Mouse (Mus musculus) heart, postnatal 36 days (tissue): ENCODE measurements around the gene Gm8108. TPM values are rescaled to one million over a fixed set of nuclear protein-coding genes. Genes with fewer than 3 reads are reported as not detected.
A peak's percentile ranks its signal among the peaks of the same experiment; 100 is the strongest.
"Not testable (repeated sequence)": the region's sequence is repeated elsewhere in the genome, so short reads cannot be mapped to it uniquely, and the experiment has no call there.

Experiments used
- DNase-seq, 2 experiments: peaks; one replicate each; pipeline ENCODE4 v3.0.0; 2021 to 2022
- intact Hi-C: fragments of 180-260 bp; cut with DNase I; formaldehyde crosslinking; loops from one replicate; pipeline ENCODE4 v1.15.1; 2025
- total RNA-seq, 2 experiments: library from RNA; stranded (reverse); gene quantifications; 2 replicates each; pipeline ENCODE4 v1.2.3; 2021

Gene Gm8108
- under 1 TPM; 0.16 to 0.78 TPM for total RNA-seq

DNA sequence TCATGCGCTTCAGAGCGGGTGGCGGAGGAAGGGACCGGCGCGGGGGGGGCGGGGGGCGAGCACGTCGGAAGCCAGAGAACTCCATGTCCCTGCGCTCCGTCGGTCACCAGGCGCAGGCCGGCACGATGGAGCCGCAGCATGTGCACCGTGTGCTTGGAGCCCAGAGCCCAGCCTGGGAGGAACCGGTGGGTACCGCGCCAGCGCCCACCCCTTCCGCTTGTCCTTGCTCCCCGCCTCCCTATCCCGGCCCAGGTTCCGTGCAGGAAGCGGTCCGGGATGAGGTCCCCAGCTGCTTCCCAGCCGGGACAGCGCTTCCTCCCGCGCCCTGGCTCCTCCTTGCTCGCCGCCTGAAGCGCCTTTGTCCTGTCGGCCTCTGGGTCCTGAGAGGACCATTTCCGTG, at the start of gene Gm8108:
Gene Gm8108 (plus strand): TSS at position 101 of the 400 bp plus-strand sequence.
- peak; percentile 25 to 34 for DNase-seq
- intact Hi-C loops = not testable (repeated sequence)

DNA sequence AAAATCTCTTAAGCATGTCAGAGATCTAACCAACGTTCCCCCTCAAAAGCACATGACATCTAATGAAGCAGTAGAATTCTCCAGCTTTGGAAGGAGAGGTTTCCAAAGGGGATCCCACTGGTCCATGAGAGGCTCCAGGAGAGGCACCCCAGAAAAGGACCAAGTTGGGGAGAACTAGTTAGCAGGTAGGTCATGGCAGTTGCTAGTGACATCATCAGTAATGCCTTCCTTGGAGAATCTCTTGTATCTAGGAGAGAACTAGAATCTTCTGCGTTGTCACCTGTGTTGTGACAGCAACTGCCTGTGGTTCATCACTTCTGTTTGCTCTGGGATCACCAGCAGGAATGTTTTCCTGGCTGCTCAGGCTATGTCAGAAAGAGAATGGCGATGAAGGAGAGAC, 26.5 kb upstream of the Gm8108 start, which contains the start of gene Gm3115:
Gene Gm3115 (plus strand): TSS at position 301 of the 400 bp plus-strand sequence.
- intact Hi-C loops, DNase-seq: not testable (repeated sequence)

DNA sequence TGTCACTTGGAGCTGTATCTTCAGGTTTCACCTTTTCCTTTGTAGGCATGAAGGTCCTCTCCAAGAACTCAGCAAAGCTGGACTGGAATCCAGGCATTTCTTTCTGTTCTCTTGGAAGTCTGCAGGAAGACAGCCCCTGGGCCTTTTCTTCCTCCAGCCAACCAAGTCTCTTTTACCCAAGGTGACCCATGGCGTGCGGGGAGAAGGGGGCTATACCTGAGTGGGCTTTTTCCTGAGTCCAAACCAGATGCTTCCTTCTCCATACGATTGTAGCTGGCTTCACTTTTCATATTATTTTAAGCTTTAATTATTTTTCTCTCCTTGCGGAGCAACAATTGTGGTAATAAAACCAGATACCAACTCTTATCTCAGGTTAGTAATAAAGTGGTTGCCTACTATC, 31.3 kb downstream of the Gm8108 start:
- DNase-seq, intact Hi-C loops: not testable (repeated sequence)

DNA sequence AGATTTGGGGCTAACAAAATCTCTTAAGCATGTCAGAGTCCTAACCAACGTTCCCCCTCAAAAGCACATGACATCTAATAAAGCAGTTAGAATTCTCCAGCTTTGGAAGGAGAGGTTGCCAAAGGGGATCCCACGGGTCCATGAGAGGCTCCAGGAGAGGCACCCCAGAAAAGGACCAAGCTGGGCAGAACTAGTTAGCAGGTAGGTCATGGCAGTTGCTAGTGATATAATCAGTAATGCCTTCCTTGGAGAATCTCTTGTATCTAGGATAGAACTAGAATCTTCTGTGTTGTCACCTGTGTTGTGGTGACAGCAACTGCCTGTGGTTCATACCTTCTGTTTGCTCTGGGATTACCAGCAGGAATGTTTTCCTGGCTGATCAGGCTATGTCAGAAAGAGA, 54.4 kb downstream of the Gm8108 start, which contains the start of gene Gm3127:
Gene Gm3127 (plus strand): TSS at position 301 of the 400 bp plus-strand sequence.
- intact Hi-C loops = not testable (repeated sequence)

DNA sequence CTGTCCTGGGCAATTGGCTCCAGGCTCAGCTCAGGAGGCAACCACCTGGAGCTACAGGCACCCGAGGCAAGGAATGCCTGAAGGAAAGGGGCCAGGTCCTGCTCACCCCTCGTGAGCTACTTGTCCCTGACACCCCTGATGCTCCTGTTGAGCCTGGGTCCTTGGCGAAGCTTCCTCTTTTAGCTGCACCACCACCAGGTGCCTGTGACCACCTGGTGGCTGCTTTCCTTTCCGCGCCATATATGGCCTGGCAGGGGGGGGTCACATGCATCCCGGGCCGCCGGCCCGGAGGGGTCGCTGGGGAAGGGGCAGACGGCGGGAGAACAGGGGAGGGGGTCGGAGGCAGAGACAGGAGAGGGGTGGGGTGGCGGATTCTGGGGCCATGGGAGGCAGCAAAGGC, 71.7 kb downstream of the Gm8108 start:
- DNase-seq = peak in 1 of 2 experiments; percentile 1
- intact Hi-C loops = not testable (repeated sequence)

More for the DNA sequence above, 54.4 kb downstream of the Gm8108 start, which contains the start of gene Gm3127:
- DNase-seq = not testable (repeated sequence)

Other genes with a start within 250 kb of the Gm8108 start
- not detected for gene Gm2916, start 226.4 kb upstream of the Gm8108 start, total RNA-seq
- gene Gm3029, start 178.8 kb upstream of the Gm8108 start, total RNA-seq = not detected
- gene Gm3095, start 147.0 kb upstream of the Gm8108 start, total RNA-seq = not detected
- gene Gm3099, start 112.1 kb upstream of the Gm8108 start, total RNA-seq = not detected
- gene Gm5796, start 86.6 kb upstream of the Gm8108 start, total RNA-seq = 1 to 10 TPM in 1 of 2 experiments, under 1 TPM in 1; 0.28 to 1.2 TPM
- gene Gm3115, start 26.4 kb upstream of the Gm8108 start, total RNA-seq = under 1 TPM in 1 of 2 experiments, not detected in 1; 0.16 TPM
- gene Gm3127, start 54.5 kb downstream of the Gm8108 start, total RNA-seq = not detected
- gene Gm2974, start 72.0 kb downstream of the Gm8108 start, total RNA-seq = under 1 TPM in 1 of 2 experiments, not detected in 1; 0.17 TPM
- gene Gm3138, start 139.1 kb downstream of the Gm8108 start, total RNA-seq = not detected
- not detected for gene Gm3149, start 206.8 kb downstream of the Gm8108 start, total RNA-seq
- not detected for gene 2610042L04Rik, start 224.2 kb downstream of the Gm8108 start, total RNA-seq